Mouse (Mus musculus) lung, adult 18-20 months (tissue): ENCODE results near the gene Tbc1d2b.

Experiments used
- DNase-seq, 2 experiments: peaks; one replicate each; pipeline ENCODE4 v3.0.0; 2022; ENCODE audit warnings: mixed read lengths in 2 of 2

Gene Tbc1d2b

GRCm38 (mm10) chr9:90242291-90242690, 28.3 kb downstream of the Tbc1d2b start:
- DNase-seq: no peak

GRCm38 (mm10) chr9:90241618-90242017, 29.0 kb downstream of the Tbc1d2b start:
- DNase-seq: no peak

GRCm38 (mm10) chr9:90241041-90241440, 29.6 kb downstream of the Tbc1d2b start:
- DNase-seq: no peak

- DNase-seq: no peak
Measured at GRCm38 (mm10) chr9:90240560-90240959, 30.0 kb downstream of the Tbc1d2b start.

- DNase-seq: no peak
Measured at GRCm38 (mm10) chr9:90237232-90238062, 33.2 kb downstream of the Tbc1d2b start.

- DNase-seq: no peak
Measured at GRCm38 (mm10) chr9:90236817-90237216, 33.8 kb downstream of the Tbc1d2b start.

- DNase-seq: no peak
Measured at GRCm38 (mm10) chr9:90235258-90235882, 35.2 kb downstream of the Tbc1d2b start.

GRCm38 (mm10) chr9:90234786-90235185, 35.8 kb downstream of the Tbc1d2b start:
- no peak for DNase-seq

- no peak for DNase-seq
Measured at GRCm38 (mm10) chr9:90233906-90234419, 36.6 kb downstream of the Tbc1d2b start.

GRCm38 (mm10) chr9:90232781-90233690, 37.6 kb downstream of the Tbc1d2b start:
- DNase-seq: peak; percentile 39 to 44

GRCm38 (mm10) chr9:90227171-90227570, 43.4 kb downstream of the Tbc1d2b start:
- DNase-seq: no peak

GRCm38 (mm10) chr9:90226742-90227096, 43.9 kb downstream of the Tbc1d2b start:
- no peak for DNase-seq

GRCm38 (mm10) chr9:90226081-90226741, 44.4 kb downstream of the Tbc1d2b start:
- peak in 1 of 2 experiments; percentile 36 for DNase-seq

GRCm38 (mm10) chr9:90222275-90222674, 48.3 kb downstream of the Tbc1d2b start:
- no peak for DNase-seq

GRCm38 (mm10) chr9:90217501-90217900, 53.1 kb downstream of the Tbc1d2b start:
- DNase-seq: no peak

GRCm38 (mm10) chr9:90216259-90217001, 54.2 kb downstream of the Tbc1d2b start:
- DNase-seq: no peak

- DNase-seq: no peak
Measured at GRCm38 (mm10) chr9:90213127-90213526, 57.5 kb downstream of the Tbc1d2b start.

- no peak for DNase-seq
Measured at GRCm38 (mm10) chr9:90208655-90209054, 61.9 kb downstream of the Tbc1d2b start.

- DNase-seq: peak in 1 of 2 experiments; percentile 52
Measured at GRCm38 (mm10) chr9:90207808-90208207, 62.8 kb downstream of the Tbc1d2b start.

GRCm38 (mm10) chr9:90206500-90206899, 64.1 kb downstream of the Tbc1d2b start:
- peak; percentile 73 to 78 for DNase-seq

- no peak for DNase-seq
Measured at GRCm38 (mm10) chr9:90204396-90204915, 66.1 kb downstream of the Tbc1d2b start.
